Mouse (Mus musculus) embryo, embryonic 11 days (tissue): Measurements from ENCODE around the gene Zfp217.

Experiments
- DNase-seq: peaks from one replicate; pipeline ENCODE4 v3.0.0-alpha.2; 2015

Zfp217 gene

DNA sequence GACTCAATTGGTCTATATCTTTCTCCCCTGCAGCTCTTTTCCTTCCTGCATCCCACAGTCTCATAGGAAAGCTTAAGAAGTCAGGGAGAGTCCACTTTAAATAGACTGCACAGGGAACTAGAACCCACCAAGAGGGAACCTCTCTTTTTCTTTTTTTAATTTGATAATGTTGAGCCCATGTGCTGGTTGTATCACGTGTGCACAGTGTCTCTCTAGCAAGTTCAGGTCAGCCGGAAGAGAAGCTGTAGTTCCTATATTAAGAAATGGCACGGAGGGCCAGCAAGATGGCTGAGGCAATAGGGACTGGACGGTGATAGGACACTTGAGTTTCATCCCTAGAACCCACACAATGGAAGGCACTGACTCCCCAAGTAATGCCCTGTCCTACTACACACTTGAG is 11.1 kb upstream of the Zfp217 start:
- DNase-seq, result no peak

DNA sequence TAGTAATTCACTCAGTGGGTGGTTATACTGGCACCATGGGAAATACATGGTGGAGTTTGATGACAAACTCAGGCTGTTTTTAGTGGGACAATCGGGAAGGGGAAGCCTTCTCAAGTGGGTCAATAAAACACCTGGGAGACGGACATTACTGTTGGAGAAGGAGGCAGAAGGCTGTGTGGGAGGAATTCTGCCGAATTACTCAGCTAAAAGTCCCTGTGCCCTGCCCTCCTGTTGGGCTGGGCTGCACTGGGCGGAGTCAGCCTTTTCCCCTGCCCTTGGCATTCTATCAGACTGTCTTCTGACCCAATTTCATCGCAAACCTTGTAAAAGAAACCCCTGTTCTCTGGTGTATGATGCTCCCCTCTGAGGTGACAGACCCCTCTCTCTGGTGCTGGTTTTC is 10.3 kb upstream of the Zfp217 start:
- no peak for DNase-seq

GRCm38 (mm10) chr2:170157280-170158200 is 9.6 kb upstream of the Zfp217 start:
- no peak for DNase-seq

- peak; percentile 71 for DNase-seq
Observed at GRCm38 (mm10) chr2:170155089-170155740, 7.3 kb upstream of the Zfp217 start.

DNA sequence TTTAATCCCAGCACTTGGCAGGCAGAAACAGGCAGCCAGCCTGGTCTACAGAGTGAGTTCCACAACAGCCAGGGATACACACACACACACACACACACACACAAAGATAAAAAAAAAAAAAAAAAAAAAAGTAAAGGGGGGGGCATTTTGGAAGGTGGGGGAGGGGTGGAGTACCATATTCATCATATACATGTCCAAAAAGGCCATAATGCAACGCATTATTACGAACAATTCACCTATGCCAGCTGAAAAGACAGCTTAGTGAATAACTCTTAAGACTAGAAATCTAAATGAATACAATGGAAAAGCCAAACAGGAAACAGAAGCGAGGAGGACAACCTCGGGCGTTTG is 6.8 kb upstream of the Zfp217 start:
- no peak for DNase-seq

- no peak for DNase-seq
Observed at GRCm38 (mm10) chr2:170154301-170154721, 6.4 kb upstream of the Zfp217 start.

DNA sequence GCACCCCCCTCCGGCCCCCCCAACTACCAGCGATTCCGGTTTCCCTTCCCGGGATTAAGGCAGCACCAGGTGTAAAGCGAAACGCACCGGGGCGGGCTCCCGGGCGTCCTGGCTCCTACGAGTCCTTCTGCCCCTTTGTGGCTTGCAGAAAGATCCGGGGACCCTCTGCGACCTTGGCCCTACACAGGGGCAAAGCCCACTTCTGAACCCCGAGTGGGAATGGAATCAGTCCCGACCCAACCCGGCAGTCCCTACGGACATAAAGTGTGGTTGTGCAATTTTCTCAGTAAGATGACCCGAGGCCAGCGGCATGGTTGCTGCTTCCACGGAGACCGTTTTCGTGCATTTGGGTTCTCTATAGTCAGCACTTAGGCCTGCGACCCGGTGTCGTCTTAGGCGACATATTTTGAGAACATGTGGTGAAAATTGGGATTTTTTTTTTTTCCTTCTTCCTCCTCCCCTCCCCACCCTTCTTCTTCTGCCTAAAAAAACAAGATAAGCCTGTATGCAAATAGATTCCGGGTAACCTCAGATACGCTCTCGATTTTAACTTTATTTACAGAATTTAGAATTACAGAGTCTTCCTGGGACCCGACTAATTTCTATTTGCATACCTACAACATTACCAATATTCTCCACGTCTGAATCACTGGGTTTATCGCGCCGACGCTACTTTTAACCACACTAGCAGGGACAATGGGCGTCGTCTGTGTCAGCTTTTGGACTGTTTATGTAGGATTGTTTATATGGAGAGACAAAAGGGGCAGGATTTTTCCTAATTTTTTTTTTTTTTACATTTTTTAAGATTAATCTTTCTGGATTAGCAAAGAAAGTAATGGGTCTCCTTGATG is 5.7 kb upstream of the Zfp217 start:
- peak; percentile 49 for DNase-seq

- peak; percentile 27 for DNase-seq
Observed at GRCm38 (mm10) chr2:170152856-170153255, 5.0 kb upstream of the Zfp217 start.

DNA sequence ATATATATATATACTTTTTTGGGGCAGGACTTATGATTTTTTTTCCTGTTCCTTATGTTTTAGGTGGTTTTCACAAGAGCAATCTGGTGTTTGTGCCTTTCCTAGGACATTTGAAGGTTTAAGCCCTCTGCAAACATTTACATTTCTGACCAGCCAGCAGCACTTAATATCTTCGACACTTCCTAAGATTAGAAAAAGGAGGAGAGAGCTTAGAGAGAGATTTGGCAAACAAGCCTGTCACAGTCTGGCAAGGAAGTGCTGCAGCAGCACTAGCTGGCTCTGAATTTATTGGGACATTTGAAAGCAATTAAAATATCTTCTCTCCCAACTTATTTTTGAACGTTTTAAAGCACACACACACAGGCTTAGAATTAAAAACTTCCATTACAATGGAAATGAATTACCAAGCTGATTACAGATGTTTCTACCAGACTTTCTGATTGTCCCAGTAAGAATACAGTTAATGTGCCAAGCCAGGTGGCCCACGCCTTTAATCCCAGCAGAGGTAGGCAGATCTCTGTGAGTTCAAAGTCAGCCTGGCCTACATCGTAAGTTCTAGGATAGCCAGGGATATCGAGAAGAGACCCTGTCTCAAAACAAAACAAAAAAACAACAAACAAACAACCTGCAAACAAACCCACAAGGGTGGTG is 4.3 kb upstream of the Zfp217 start:
- DNase-seq, result no peak

DNA sequence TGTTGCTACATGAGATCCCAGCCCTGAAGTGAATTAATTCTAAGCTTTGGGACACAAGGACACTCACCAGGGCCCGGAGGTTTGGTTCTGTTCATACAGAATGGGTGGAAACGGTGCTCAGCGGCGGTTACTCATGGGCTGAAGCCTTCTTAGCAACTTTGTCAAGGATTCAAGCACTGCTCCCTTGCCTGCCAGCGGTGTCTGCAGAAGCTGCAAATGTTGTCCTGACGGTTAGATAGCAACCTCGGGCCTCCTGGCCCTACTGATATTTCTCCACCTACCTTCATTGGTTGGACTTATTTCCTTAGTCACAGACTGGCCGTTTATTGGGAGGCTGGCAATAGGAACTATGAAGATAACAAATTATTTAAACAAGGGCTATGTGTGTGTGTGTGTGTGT is 3.6 kb upstream of the Zfp217 start:
- DNase-seq, result no peak

DNA sequence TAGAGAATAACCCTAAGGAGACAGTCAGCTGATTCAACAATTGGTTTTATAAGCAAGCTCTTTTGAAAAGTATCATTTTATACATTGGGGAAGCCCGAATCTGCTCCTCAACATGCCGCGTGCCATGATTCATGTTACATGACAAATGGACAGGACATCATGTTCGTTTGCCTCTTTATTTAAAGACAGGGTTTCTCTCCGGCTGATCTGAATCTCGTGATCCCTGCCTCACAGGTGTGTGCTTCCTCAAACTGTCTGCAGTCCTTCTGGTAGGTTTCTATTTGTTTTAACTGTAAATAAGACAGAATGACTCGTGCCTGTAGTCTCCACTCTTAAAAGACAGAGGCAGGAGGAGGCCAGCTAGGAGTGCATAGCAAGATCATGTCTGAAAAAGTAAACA is 925 bp upstream of the Zfp217 start:
- no peak for DNase-seq

- no peak for DNase-seq
Observed at GRCm38 (mm10) chr2:170147170-170147569, 733 bp downstream of the Zfp217 start.

DNA sequence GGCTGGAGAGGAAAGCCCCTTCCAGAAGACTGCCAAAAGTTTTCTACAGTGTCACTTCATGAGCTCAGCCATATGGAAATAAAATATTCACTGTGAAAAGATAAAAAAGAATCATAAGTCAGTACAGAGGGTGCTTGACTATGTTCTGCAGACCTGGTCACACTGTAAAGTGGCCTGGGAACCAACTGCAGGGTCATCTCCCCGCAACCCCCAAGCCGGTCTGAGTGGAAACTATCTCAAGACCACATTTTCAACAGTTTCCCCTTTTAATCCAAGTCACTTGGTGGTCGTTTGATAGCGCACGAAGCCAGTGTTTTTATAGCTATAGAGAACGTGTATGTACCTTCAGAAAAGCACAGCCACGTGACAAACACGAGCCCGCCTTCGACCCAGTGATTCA is 3.6 kb downstream of the Zfp217 start:
- DNase-seq, result no peak

DNA sequence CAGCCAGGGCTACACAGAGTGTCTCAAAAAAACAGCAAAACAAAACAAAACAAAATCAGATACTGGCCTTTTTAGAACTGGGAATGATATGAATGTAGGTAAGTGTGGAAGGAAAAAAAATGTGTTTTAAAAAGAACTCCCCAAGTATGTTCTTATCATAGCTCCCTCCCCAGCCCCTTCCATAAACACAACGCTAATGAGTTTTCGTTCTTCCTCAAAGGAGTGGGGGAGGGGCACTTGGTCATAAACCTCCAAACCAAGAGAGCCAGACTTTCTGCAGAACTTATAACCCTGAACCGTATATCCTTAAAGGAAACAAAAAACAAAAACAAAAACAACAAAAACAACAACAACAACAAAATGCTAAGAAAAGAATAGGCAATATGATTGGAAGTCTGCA is 4.0 kb downstream of the Zfp217 start:
- no peak for DNase-seq

DNA sequence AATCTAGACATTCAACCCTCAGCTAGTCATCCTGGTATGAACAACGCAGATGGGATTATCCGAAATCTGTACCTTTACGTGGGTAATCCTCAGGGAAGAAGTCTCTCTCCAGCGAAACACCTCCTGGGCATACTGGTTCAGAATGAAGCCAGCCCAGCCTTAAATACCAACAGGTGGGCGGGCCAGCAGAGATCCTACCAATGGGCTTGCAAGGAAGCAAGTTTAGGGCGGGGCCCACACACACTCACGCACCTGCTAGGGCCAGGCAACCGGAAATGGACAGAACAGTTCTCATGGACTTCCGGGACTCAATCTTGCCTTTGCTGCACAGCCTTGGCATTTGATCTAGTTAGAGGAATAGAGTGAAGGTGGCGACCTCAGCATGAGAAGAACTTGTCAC is 5.4 kb downstream of the Zfp217 start:
- no peak for DNase-seq

DNA sequence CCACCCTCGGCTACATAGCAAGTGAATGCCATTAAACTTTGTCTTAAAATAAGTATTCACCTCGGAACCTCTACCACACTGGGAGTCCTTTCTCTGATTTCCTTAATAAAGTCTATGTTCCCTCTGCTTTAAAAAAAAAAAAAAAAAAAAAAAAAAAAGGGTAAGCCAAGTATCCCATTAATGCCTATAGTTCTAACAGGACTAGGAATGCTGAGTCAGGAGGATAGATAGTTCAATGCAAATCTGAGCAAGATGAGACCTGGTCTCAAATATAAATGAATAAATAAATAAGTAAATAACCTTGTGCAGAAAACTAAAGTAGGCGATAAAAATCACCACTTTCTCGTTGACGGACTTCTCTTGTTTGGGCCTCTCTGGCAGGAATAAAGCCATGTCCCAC is 6.4 kb downstream of the Zfp217 start:
- no peak for DNase-seq

- no peak for DNase-seq
Observed at GRCm38 (mm10) chr2:170139411-170140046, 8.4 kb downstream of the Zfp217 start.

DNA sequence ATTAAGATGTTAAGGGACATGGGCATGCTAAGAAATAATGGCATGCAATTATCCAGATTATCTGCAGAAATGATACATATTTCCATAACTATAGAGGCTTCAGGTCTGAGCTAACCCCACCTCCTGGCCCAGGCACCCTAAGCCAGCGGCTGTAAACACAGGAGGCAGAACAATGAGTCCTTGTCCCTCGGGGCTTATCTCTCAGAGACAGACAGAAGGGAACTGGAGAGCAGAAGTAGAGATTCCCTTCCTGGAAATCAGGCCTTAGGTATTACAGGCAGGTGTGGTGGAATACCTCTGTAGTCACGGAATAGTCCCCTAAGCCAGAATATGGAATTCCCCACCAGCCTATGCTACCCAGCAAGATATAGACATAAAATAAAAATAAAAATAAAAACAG is 11.0 kb downstream of the Zfp217 start:
- DNase-seq, result no peak

DNA sequence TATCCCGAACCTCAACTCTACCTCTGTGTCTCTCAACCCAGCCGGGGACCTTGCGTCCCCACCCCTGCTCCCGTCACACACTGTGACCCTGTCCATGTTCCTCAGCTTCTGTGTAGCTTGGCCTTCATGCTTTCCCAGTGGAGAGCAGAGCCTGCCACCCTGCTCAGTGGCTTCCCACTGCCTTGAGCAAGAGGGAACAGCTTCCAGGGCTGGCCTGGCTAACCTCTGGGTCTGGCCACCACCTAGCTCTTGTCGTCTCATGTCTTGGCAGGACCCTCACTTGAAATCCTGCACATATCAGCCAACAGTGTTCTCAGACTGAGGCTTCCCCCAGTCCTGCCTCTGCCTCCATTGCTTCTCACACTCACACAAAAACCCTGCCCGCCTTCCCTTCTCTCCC is 12.1 kb downstream of the Zfp217 start:
- DNase-seq, result no peak

DNA sequence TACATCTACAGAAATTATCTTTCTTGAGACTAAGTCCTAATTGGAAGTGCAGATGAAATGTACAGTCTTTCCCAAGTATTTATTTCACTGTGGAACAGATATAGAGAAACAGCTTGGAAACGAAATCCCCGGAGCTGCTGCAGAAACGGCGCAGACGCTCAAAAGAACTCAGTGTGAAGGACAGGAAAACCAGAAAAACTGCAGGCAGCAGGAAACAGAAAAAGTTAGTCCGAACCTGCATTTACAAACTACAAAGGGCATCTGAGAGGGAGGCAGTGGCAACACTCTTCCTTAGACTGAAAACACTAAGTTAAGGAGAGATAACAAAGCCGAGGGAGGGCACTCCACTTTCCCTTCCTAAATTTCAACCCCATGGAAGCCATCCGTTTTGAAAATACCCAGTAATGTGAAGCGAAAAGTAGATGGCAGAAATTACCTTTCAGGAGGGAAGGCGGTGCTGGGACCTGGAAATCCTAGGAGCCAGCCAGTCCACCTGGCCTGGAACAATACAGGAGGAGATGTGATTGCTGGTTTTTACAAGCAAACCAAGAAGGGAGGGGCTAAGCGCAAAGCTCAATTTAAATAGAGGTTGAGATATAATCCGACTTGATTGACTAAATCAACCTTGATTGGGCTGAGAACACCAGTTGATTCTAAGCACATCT is 13.7 kb downstream of the Zfp217 start:
- peak; percentile 33 for DNase-seq

- DNase-seq, result peak; percentile 77
Observed at GRCm38 (mm10) chr2:170133093-170133731, 14.7 kb downstream of the Zfp217 start.
